Mouse (Mus musculus) urinary bladder, adult 2 months (tissue): ENCODE data around the gene Aldh1l1. TPM values are rescaled to one million over a fixed set of nuclear protein-coding genes. Genes with fewer than 3 reads are reported as not detected.
A peak's percentile ranks its signal among the peaks of the same experiment; 100 is the strongest.

Experiments
- DNase-seq: peaks from one replicate; pipeline ENCODE4 v3.0.0; 2022; ENCODE audit warnings: low spot score
- polyA plus RNA-seq: library from polyadenylated mRNA; depleted of rRNA; stranded (reverse); fragments of >200 nt; gene quantifications from 2 replicates; pipeline ENCODE4 v1.2.3, GENCODE M21; 2012; rRNA removed

Gene Aldh1l1
- 6.2 and 7.2 TPM in 2 replicates for polyA plus RNA-seq

DNA sequence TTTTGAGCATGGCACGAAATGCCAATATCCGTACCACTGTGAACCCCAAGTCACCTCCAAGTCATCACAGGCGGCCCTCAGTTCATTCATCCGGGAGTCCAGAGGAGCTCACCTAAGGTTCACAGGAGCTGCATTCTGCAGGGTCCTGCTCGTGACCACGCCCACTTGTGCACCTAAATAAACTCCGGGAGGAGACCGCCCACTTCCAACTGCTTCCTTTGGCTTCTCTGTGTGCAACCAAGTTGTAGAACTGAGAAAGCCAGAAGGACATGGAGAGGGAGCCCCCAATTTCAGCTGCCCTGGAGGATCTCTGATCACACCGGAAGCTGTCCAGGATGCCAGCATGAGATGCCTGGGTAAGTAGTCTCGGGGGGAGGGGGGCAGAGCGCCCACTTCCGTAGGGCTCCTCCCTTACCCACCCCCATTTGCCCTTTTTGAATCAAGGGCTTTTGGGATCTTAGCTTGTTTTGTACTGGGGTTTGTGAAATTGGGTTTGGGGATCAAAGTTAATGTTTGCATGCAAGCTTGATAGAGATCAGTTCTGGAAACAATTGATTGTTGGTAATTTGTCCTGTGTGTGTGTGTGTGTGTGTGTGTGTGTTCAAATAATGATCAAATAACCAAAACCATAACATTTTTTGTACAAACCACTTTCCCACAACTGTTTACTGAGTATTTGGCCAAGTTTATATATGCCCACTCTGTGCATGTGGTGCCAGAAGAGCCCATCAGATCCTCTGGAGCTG lies at the start of gene Aldh1l1:
Aldh1l1 (plus strand) TSS at position 252 of the 746 bp plus-strand sequence.
- DNase-seq: no peak

GRCm38 (mm10) chr6:90437041-90437440 lies 49.2 kb upstream of the Aldh1l1 start:
- DNase-seq: no peak

GRCm38 (mm10) chr6:90446883-90447282 lies 39.3 kb upstream of the Aldh1l1 start:
- no peak for DNase-seq

- DNase-seq: peak; percentile 64
Measured at GRCm38 (mm10) chr6:90450179-90450578, 36.0 kb upstream of the Aldh1l1 start.

GRCm38 (mm10) chr6:90450697-90451096 lies 35.5 kb upstream of the Aldh1l1 start:
- no peak for DNase-seq

DNA sequence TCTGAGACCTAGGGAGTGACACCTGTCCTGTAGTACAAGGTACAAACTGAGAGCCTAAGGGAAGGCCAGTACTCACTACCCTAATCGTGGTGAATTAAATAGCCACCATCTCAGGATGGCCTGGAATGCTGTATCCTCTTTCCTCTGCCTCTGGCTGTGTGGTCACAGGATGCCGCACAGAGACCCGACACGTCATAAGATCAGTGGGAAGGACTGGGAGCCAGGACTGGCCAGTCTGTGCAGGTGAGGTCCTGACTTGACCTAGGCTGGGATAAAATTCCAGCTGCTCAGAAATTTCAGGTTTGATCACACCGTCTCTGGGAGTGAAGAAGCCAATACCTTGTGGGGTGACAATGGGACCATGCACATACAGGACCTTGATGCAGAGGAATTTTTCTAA lies 34.7 kb upstream of the Aldh1l1 start:
- no peak for DNase-seq

DNA sequence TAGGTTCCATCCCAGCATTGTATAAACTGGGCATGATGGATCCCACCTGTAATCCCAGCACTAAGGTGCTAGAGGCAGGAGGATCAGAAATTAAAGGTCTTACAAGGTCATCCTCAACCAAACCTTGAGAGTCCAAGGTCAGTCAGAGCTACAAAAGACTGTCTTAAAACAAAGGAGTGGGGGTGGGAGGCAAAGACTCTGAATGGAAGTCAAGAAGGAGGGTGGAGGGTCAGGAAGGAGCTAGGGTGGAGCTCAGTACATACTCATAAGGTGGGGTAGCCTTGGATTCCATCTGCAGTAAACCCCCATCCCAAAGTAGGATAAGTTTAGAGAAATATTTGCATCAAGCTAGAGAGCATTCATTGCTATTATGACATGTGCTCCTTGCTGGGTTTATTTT lies 33.6 kb upstream of the Aldh1l1 start:
- no peak for DNase-seq

DNA sequence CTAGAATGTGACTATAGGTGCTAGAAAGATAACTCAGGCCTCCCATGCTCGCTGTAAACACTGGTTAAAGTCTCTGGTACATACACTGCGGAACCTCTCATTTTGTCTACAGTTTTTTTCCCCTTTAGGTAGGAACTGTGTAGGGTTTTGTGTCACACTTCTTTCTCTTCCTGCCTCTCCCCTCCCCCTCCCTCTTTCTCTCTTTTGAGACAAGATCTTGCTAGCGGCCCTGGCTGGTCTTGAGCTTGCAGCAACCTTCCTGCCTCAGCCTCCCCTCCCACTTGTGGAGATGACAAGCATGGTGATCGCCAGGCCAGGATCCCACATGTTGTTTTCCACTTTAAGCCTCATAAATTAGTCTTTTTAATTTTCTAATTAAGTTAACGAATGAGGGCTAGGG lies 32.5 kb upstream of the Aldh1l1 start:
- DNase-seq: no peak

- no peak for DNase-seq
Measured at GRCm38 (mm10) chr6:90457421-90457820, 28.8 kb upstream of the Aldh1l1 start.

DNA sequence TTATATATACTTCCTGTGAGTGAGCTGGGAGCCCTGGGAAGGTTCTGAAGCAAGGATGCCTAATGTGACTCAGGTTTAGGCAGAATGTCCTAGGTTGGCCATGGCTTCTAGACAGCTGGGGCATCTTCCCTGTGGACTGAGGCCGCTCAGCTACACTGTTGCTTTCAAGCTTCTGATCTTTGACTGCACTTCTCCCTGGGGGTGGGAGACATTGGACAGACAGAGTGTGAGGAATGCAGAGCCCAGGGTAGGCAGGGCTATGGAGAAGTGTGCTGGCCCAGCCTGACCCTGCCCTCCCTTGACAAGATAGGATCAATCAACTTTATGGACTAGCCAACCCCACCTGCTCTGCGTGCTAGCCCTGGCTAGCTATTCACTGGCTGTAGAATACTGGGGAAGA lies 25.0 kb upstream of the Aldh1l1 start:
- no peak for DNase-seq

GRCm38 (mm10) chr6:90461771-90462170 lies 24.5 kb upstream of the Aldh1l1 start:
- DNase-seq: no peak

DNA sequence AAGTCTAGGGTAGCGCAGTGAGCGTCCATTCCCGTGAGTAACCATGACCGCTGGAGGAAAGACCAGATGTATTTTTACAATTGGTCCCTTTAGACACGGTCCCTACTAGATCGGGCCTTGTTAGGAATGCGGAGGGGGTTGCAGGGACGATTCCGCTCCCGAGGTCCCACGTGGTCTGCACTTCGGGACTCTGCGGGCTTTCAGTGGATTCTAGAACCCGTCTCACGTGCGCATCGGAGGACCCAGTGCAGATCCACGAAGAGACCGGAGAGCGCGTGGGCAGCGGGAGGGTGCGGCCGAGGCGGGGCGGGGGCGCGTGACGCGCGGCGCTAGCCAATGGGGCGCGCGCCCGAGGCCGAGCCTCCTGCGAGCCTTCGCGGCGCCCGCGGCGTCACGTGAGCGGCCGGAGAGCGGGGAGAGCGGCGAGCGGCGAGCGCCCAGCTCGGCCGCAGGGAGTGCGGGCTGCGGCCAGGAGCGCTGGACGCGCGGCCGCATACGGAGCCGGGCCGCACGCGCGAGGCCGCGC lies 24.0 kb upstream of the Aldh1l1 start, which contains the start of gene Klf15:
Klf15 (plus strand) TSS at position 396 of the 526 bp plus-strand sequence.
- peak; percentile 77 for DNase-seq

- no peak for DNase-seq
Measured at GRCm38 (mm10) chr6:90462841-90463227, 23.4 kb upstream of the Aldh1l1 start.

- DNase-seq: peak; percentile 72
Measured at GRCm38 (mm10) chr6:90463228-90463862, 22.9 kb upstream of the Aldh1l1 start.

DNA sequence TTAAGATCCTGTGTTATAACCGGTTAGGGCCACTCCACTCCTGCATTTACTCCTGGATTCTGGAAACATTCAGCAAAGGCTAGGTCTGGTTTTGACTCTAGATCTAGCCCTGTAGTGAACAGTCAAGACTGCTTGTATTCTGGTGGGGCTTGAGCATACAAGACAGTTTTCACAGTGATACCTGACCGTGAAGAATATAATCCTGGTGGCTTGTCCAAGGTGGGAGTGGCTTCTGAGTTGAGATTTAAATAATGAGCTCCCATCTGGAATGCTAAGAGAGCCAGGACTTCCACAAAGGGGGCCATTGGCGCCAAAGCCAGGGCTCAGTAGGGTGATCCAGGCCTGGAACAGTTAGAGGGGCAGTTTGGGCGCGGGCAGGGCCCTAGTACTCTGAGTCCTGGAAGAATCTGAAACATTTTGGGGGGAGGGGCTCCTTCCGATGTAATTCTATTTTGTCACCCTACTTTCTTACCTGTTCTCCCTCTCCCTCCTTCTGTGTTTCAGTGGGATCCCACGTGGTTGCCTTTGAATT lies 22.3 kb upstream of the Aldh1l1 start:
- DNase-seq: no peak

DNA sequence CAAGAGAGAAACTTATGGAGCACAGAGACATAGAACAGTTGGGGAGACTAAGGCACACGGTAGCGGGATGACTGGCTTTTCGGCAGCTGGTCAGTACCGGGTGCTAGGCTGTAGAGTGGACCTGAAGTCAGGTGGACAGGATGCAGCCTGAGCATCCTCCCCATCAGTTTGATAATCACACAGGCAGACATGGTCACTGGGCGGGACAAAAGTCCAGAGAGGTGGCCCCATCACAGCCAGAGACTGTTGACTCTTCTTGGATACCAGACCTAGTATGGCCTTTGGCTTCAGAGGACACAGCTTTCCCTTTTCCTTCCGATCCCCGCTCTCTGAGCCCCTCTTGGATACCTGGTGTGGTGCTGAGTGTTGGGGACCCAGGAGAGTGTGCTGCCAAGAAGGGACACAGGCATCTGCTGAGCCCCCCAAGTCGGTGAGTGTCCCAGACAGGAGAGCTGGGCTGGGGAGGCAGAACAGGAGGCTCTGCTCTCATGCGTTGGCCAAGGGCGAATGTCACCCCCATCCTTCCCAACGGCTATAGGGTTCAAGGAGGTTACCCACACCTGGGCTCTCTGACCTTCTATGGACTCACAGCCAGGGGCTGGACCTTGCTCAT lies 21.1 kb upstream of the Aldh1l1 start:
- DNase-seq: no peak

DNA sequence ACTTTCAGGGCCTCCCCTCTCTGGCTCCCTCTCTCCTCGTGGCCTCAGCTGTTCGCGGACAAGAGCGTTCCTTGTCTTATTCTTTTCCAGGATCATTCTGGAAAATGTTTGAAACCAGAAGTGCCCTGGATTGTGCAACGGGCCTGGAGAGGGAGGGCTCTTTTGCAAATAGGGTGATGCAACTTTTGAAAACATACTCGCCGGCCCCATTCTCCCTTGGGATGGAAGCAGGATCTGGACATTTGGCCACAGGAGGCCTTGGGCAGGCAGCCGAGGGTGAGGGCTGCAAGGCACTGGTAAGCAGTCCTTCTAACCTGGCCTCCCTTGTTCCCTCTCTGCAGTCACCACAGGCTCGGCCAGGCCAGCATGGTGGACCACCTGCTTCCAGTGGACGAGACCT lies 20.1 kb upstream of the Aldh1l1 start:
- DNase-seq: no peak

- DNase-seq: no peak
Measured at GRCm38 (mm10) chr6:90466847-90467410, 19.3 kb upstream of the Aldh1l1 start.

- DNase-seq: no peak
Measured at GRCm38 (mm10) chr6:90468216-90468615, 18.0 kb upstream of the Aldh1l1 start.

GRCm38 (mm10) chr6:90469041-90469440 lies 17.2 kb upstream of the Aldh1l1 start:
- no peak for DNase-seq

GRCm38 (mm10) chr6:90470255-90470654 lies 16.0 kb upstream of the Aldh1l1 start:
- DNase-seq: no peak

GRCm38 (mm10) chr6:90470947-90471541 lies 15.2 kb upstream of the Aldh1l1 start:
- DNase-seq: no peak
